Mouse (Mus musculus) forebrain, embryonic 14.5 days (tissue): ENCODE measurements around the gene Slc45a1. TPM values are rescaled to one million over a fixed set of nuclear protein-coding genes. Genes with fewer than 3 reads are reported as not detected.
A peak's percentile ranks its signal among the peaks of the same experiment; 100 is the strongest.

Experiments used
- ATAC-seq: fragments of 200-750 bp; cut with Nextera tagmentation; 2 replicates; pipeline ENCODE4 v1.8.0; 2017; ENCODE audit warnings: mild to moderate bottlenecking, moderate library complexity
- DNase-seq: peaks from one replicate; pipeline ENCODE4 v3.0.0-alpha.2; 2015; ENCODE audit warnings: low spot score
- H3K27ac ChIP-seq: fragments of 300-500 bp; sonication (generic); 2 replicates; pipeline ENCODE4 v1.5.1; 2014; ENCODE audit warnings: low read depth, mild to moderate bottlenecking, control low read depth, low read length, moderate library complexity
- H3K27me3 ChIP-seq: fragments of 300-500 bp; sonication (generic); replicated peaks from 2 replicates; pipeline ENCODE4 v1.6.1; 2014; ENCODE audit warnings: low read length, control low read depth, mixed read lengths; ENCODE audit not compliant: control insufficient read depth, insufficient read depth
- H3K36me3 ChIP-seq: fragments of 300-500 bp; sonication (generic); 2 replicates; pipeline ENCODE4 v1.6.1; 2014; ENCODE audit warnings: low read length, control low read depth; ENCODE audit not compliant: control insufficient read depth, insufficient read depth
- H3K4me1 ChIP-seq: fragments of 300-500 bp; sonication (generic); 2 replicates; pipeline ENCODE4 v1.6.1; 2014; ENCODE audit warnings: antibody characterized with exemption, low read length, control low read depth; ENCODE audit not compliant: control insufficient read depth, insufficient read depth
- H3K4me2 ChIP-seq: fragments of 300-500 bp; sonication (generic); 2 replicates; pipeline ENCODE4 v1.6.1; 2014; ENCODE audit warnings: mild to moderate bottlenecking, control low read depth, low read length
- H3K4me3 ChIP-seq: fragments of 300-500 bp; sonication (generic); 2 replicates; pipeline ENCODE4 v1.5.1; 2014; ENCODE audit warnings: low read depth, low read length, control low read depth
- H3K9ac ChIP-seq: fragments of 300-500 bp; sonication (generic); 2 replicates; pipeline ENCODE4 v1.6.1; 2014; ENCODE audit warnings: mild to moderate bottlenecking, low read length, control low read depth, moderate library complexity
- H3K9me3 ChIP-seq: fragments of 300-500 bp; sonication (generic); replicated peaks from 2 replicates; pipeline ENCODE4 v1.6.1; 2016; ENCODE audit warnings: low read length, control low read depth, mixed read lengths; ENCODE audit not compliant: control insufficient read depth
- WGBS: fragments of 180-500 bp; shearing (Covaris S2); extraction: QIAGEN DNeasy Blood & Tissue Kit; methylation state at CpG from one replicate; pipeline ENCODE4 v1.1.7; 2014; 5-methylcytosine and 5-hydroxymethylcytosine counted together
- polyA plus RNA-seq: library from polyadenylated mRNA; unstranded; fragments of >200 nt; fragmentation: Nextera tagmentation; extraction: Ambion mirVana; gene quantifications from 2 replicates; pipeline ENCODE4 v1.2.1, GENCODE M21; 2014

The Slc45a1 gene
- polyA plus RNA-seq, 1 experiment from 2014 or later: 13.1 TPM

DNA sequence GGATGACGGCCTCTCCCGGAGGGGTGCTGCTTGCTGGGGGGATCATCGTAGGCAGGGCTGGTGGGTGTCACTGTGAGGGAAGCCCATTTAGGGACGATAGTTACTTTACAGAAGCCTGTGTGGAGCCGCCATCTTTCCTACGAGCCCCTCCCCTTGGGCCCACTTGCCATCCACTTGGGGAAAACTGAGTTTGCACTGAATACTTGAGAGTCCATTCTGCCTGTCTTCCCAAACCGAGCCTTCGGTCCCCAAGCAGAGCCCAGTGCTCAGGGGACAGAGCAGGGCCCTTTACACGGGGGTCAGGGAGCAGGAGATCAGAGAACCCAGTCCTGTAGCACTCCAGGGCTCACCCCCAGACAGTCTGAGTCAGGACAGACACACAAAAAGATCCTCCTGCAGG lies 7.7 kb downstream of the Slc45a1 start:
- DNase-seq (no peak), ATAC-seq (no peak)
- no peak overlapping the region for H3K4me2 ChIP-seq
- H3K4me3 ChIP-seq: no peak overlapping the region
- no peaks in the 10 kb centered on the region for H3K4me1 ChIP-seq
- 87% methylated on average over 9 of the region's 9 CpGs for WGBS
- H3K9me3 ChIP-seq: no peaks in the 10 kb centered on the region
- H3K9ac ChIP-seq: no peak overlapping the region
- H3K36me3 ChIP-seq: no peaks in the 10 kb centered on the region
- H3K27ac ChIP-seq: no peak overlapping the region
- no peaks in the 10 kb centered on the region for H3K27me3 ChIP-seq

DNA sequence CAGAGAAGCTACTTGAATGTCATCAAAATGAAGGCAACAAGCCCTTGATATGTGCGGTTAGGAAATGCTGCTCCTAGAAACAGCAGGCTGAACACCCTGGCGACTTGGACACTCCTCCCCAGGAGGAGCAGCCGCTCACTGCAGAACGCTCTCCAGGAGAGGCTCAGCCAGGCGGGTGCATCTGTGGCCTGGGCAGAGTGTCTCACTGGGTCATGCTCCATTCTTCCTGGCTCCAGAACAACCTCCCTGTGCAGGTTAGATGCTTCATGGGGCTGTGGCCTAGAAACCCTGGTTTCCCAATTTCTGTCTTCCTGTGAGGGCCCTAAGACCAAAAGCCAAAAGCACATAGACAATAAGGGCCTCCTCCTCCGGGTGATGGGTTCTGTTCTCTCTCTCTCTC lies 15.3 kb downstream of the Slc45a1 start:
- ATAC-seq: no peak
- 0 out of 2 replicates have a peak, but pooled peaks cover 3% of the 10 kb centered on the region for H3K36me3 ChIP-seq

GRCm38 (mm10) chr4:150635568-150635967 lies 16.4 kb downstream of the Slc45a1 start:
- no peak overlapping the region for H3K4me3 ChIP-seq

More for the DNA sequence above, 15.3 kb downstream of the Slc45a1 start:
- Histone ChIP-seq H3K4me2 (no peak overlapping the region), H3K27me3 (no peaks in the 10 kb centered on the region), H3K4me1 (no peaks in the 10 kb centered on the region), H3K9me3 (no peaks in the 10 kb centered on the region), H3K4me3 (no peak overlapping the region), H3K9ac (no peak overlapping the region), H3K27ac (no peak overlapping the region)
- DNase-seq: no peak
- 83% methylated on average over 6 of the region's 6 CpGs for WGBS

DNA sequence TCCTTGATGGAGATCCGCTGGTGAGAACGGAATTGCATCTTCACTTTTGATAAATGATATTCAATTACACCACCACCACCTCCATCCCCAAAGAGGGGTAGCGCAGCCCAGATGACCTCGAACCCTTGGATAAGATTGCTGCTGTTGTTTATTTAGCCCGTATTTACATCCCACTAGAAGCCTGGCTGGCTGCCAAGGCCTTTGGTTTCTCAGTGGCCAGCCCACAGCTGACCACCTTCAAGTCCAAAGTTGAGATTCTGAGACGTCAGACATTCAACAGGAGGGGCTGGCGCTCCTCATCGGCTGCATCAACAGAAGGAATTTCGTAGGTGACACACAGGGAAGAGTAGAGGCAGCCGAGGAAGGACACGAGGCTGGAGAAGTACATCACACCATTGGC lies 22.7 kb downstream of the Slc45a1 start:
- Histone ChIP-seq H3K4me1 (no peaks in the 10 kb centered on the region), H3K27me3 (no peaks in the 10 kb centered on the region), H3K4me2 (no peak overlapping the region), H3K9ac (no peak overlapping the region), H3K27ac (no peak overlapping the region), H3K4me3 (no peak overlapping the region), H3K9me3 (no peaks in the 10 kb centered on the region), H3K36me3 (no peaks in the 10 kb centered on the region)
- WGBS: 82% methylated on average over 11 of the region's 11 CpGs
- ATAC-seq: no peak
- no peak for DNase-seq

More at GRCm38 (mm10) chr4:150635568-150635967, 16.4 kb downstream of the Slc45a1 start:
- ATAC-seq (no peak), DNase-seq (no peak)
- no peak overlapping the region for H3K4me2 ChIP-seq
- H3K4me1 ChIP-seq: no peaks in the 10 kb centered on the region
- no peaks in the 10 kb centered on the region for H3K9me3 ChIP-seq
- H3K27ac ChIP-seq: no peak overlapping the region
- WGBS: 86% methylated on average over 10 of the region's 10 CpGs
- no peak overlapping the region for H3K9ac ChIP-seq
- no peaks in the 10 kb centered on the region for H3K27me3 ChIP-seq
- 0 out of 2 replicates have a peak, but pooled peaks cover 3% of the 10 kb centered on the region for H3K36me3 ChIP-seq

DNA sequence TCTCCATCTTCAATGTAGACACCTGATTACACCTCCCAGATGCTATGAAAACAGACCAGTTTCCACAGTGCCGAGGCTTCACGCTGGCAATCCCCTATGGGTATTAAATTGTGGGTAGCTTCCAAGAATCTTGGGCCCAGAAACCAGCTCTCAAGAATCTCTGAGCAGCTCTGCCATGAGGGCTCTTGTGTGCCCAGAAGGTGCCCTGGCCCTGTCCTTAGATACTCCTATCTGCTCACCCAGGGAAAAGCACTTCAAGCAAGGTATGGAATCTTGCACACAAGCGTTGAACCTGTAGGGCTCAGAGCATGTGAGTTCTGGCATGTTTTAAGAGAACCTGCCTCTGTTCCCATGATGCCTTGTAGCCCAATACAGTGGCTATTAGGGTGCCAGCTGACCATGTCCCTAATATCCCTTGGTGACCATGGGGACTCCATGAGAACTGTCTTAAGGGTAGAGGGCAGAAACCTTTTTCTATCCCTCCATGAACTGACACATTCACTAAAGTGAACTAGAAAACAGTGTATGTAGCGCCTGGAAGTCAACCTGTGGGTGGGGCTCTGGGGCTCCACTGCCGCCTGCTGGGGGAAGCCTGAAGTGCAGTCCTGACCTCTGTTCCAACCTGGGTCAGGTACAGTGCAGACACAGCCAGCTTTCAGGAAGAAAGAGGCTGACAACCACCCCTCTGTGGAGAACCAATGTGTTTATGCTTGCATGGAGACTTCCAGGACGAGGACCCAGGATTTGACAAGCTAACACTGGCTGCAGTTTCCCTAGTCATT lies 25.8 kb downstream of the Slc45a1 start:
- Histone ChIP-seq H3K4me2 (no peak overlapping the region), H3K4me3 (no peak overlapping the region), H3K27me3 (no peaks in the 10 kb centered on the region), H3K36me3 (peaks cover 13% of the 10 kb centered on the region), H3K27ac (no peak overlapping the region), H3K4me1 (no peaks in the 10 kb centered on the region), H3K9ac (no peak overlapping the region), H3K9me3 (no peaks in the 10 kb centered on the region)
- ATAC-seq: no peak
- whole genome bisulfite sequencing: 54% methylated on average over 6 of the region's 6 CpGs
- DNase-seq: peak; percentile 42

DNA sequence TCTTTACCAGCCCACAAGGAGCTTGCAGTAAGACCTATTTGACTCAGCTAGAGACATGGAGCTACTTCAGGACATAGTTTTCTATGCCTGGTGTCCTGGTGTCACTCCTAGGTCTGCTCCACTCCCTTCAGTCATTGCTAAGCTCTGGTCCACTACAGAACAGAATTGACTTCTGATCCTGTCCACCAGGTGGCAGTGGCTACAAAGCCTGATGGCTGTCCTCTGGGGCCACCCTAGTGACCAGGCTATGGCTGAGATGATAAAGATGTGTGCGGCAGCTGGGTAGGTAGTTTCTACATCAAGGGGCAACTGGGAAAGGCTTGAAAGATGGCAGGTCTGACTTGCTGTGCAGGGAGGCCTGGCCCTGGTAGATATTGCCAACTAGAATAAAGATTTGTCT lies 26.5 kb downstream of the Slc45a1 start:
- peak; percentile 22; the same call in 1 of the 2 replicates for ATAC-seq

DNA sequence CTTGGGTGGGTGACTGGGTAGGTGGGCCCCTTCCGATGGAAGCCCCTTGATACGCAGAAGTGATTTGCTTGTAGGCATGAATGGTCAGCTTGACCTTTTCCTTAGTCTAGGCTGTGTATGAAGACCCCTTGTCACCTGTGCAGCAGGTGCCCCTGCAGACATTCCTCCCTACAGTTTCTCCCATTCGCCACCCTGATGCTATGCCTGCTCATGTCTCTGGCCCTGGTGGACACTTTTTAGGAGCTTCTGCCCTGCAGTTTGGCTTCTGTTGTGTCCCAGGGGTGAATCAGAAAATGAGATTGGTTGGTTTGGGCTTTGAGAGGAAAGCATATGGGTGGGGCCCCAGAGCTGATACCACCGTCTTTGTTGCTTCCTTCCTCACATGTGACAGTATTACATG lies 27.0 kb downstream of the Slc45a1 start:
- peaks cover 19% of the 10 kb centered on the region for H3K36me3 ChIP-seq
- no peak overlapping the region for H3K4me3 ChIP-seq
- no peak overlapping the region for H3K9ac ChIP-seq
- no peaks in the 10 kb centered on the region for H3K4me1 ChIP-seq
- no peak for ATAC-seq
- no peaks in the 10 kb centered on the region for H3K9me3 ChIP-seq
- no peak overlapping the region for H3K27ac ChIP-seq
- no peak for DNase-seq
- WGBS: 81% methylated on average over 4 of the region's 4 CpGs
- H3K4me2 ChIP-seq: no peak overlapping the region
- H3K27me3 ChIP-seq: no peaks in the 10 kb centered on the region

More for the DNA sequence above, 26.5 kb downstream of the Slc45a1 start:
- Histone ChIP-seq H3K36me3 (peaks cover 15% of the 10 kb centered on the region), H3K4me2 (no peak overlapping the region), H3K27me3 (no peaks in the 10 kb centered on the region), H3K9ac (no peak overlapping the region), H3K27ac (no peak overlapping the region), H3K4me1 (no peaks in the 10 kb centered on the region), H3K9me3 (no peaks in the 10 kb centered on the region), H3K4me3 (no peak overlapping the region)
- DNase-seq: peak; percentile 63
- WGBS: 43% methylated on average over 1 of the region's 1 CpGs

DNA sequence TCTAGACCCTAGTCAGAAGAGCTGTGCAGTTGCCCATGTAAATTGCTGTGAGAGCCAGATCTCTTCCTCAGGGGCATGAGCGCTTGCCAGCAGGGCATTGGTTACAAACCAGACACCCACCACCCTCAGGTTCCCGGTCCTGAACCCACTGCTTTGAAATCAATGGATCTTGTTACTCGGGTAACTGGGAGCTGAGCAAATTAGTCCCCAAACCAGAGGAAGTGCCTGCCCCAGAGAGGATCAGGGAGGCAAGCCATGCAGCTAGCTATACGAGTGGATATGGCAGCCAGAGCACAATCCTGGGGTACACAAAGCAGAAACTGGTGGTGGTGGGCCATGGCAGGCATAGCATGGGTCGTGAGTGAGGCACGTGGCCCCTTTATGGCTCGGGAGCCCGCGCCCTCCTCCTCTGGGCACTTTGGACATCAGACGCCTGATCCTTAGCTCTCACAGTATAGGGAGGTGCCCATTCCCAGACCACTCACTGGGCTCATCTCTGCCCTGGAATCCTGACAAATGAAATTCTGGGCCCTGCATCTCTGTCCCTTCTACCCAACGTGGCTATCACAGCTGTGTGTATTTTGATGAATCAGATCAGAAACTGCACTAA lies 27.7 kb downstream of the Slc45a1 start:
- 64% methylated on average over 11 of the region's 11 CpGs for WGBS
- DNase-seq: no peak
- no peaks in the 10 kb centered on the region for H3K4me1 ChIP-seq
- no peak overlapping the region for H3K27ac ChIP-seq
- no peak overlapping the region for H3K9ac ChIP-seq
- no peaks in the 10 kb centered on the region for H3K9me3 ChIP-seq
- no peak overlapping the region for H3K4me2 ChIP-seq
- H3K27me3 ChIP-seq: no peaks in the 10 kb centered on the region
- no peak for ATAC-seq
- peaks cover 23% of the 10 kb centered on the region for H3K36me3 ChIP-seq
- H3K4me3 ChIP-seq: no peak overlapping the region

- DNase-seq: no peak
- H3K4me1 ChIP-seq: no peaks in the 10 kb centered on the region
- no peak for ATAC-seq
- no peak overlapping the region for H3K4me2 ChIP-seq
- no peak overlapping the region for H3K4me3 ChIP-seq
- WGBS: 88% methylated on average over 13 of the region's 13 CpGs
- no peak overlapping the region for H3K27ac ChIP-seq
- no peak overlapping the region for H3K9ac ChIP-seq
- peaks cover 40% of the 10 kb centered on the region for H3K36me3 ChIP-seq
- no peaks in the 10 kb centered on the region for H3K9me3 ChIP-seq
- H3K27me3 ChIP-seq: no peaks in the 10 kb centered on the region
These were observed 29.3 kb downstream of the Slc45a1 start for GRCm38 (mm10) chr4:150622641-150623040.
